Mouse (Mus musculus) left cerebral cortex, postnatal 10 days (tissue): ENCODE data around the gene Mcidas. TPM values are rescaled to one million over a fixed set of nuclear protein-coding genes. Genes with fewer than 3 reads are reported as not detected.

Experiments
- DNase-seq, 2 experiments: peaks; one replicate each; pipeline ENCODE4 v3.0.0; 2021 to 2022; ENCODE audit warnings: low spot score in 2 of 2, mixed read lengths in 1 of 2; ENCODE audit errors: extremely low spot score in 1 of 2
- intact Hi-C: fragments of 180-260 bp; cut with DNase I; formaldehyde crosslinking; loops from one replicate; pipeline ENCODE4 v1.15.1; 2025
- microRNA-seq: library from miRNA; unstranded; fragments of <30 nt; microRNA quantifications from one replicate; pipeline ENCODE4 v1.2.0, GENCODE M21; 2022
- total RNA-seq, 2 experiments: library from RNA; stranded (reverse); gene quantifications; 2 replicates each; pipeline ENCODE4 v1.2.3; 2021

Mcidas gene
- total RNA-seq, 2 experiments from 2014 or later, result 0.13 to 0.24 TPM

GRCm38 (mm10) chr13:113046211-113046883 lies 52.7 kb downstream of the Mcidas start, which contains the start of gene Gpx8:
Gene Gpx8 (minus strand): TSS chr13:113046410.
- intact Hi-C loops, result loop anchor here (5.0 kb wide), 3 partner anchors 91 to 571 kb away; partner anchors contain the start of gene Snx18

GRCm38 (mm10) chr13:113047018-113047417 lies 53.4 kb downstream of the Mcidas start:
- DNase-seq, result no peak
- intact Hi-C loops, result loop anchor here (5.0 kb wide), 3 partner anchors 90 to 570 kb away; partner anchors contain the start of gene Snx18

More at GRCm38 (mm10) chr13:113046211-113046883, 52.7 kb downstream of the Mcidas start, which contains the start of gene Gpx8:
- peak; percentile 59 to 68 for DNase-seq

GRCm38 (mm10) chr13:113047647-113048046 lies 54.0 kb downstream of the Mcidas start:
- intact Hi-C loops, result loop anchor here (5.0 kb wide), 3 partner anchors 90 to 570 kb away; partner anchors contain the start of gene Snx18
- DNase-seq, result no peak

Small RNAs within 50 kb of the gene (microRNA-seq; reads per million reads assigned to microRNA genes)
- gene Mir449a (149 reads per million, percentile 60 among the genes with 10 or more reads in this experiment), gene Mir449b (not detected), gene Mir449c (0.86 reads per million)

Other genes with a start within 250 kb of the Mcidas start
- gene Plpp1, start 193.1 kb upstream of the Mcidas start, total RNA-seq, result 10 to 100 TPM; 30.0 to 30.1 TPM
- gene Mtrex, start 66.4 kb upstream of the Mcidas start, total RNA-seq, result 10 to 100 TPM; 39.9 to 41.1 TPM
- gene Dhx29, start 66.4 kb upstream of the Mcidas start, total RNA-seq, result 10 to 100 TPM; 21.8 to 24.0 TPM
- gene Ccno, start 6.0 kb upstream of the Mcidas start, total RNA-seq, result 1 to 10 TPM in 1 of 2 experiments, under 1 TPM in 1; 0.97 to 1.5 TPM
- not detected for gene Cdc20b, start 41.3 kb downstream of the Mcidas start, total RNA-seq
- gene Gpx8, start 52.6 kb downstream of the Mcidas start, total RNA-seq, result 10 to 100 TPM; 13.9 to 16.3 TPM
- not detected for gene Gzma, start 107.1 kb downstream of the Mcidas start, total RNA-seq
- gene Esm1, start 215.8 kb downstream of the Mcidas start, total RNA-seq, result under 1 TPM; 0.84 to 0.87 TPM
- gene Gzmk, start 232.1 kb downstream of the Mcidas start, total RNA-seq, result under 1 TPM in 1 of 2 experiments, not detected in 1; 0.26 TPM